Mouse (Mus musculus): ENCODE data around the gene Gm5678. TPM values are rescaled to one million over a fixed set of nuclear protein-coding genes. Genes with fewer than 3 reads are reported as not detected.

Gm5678 gene
- polyA plus RNA-seq (2015; fragmentation: Nextera tagmentation; extraction: Ambion mirVana) = not detected in 2 replicates

GRCm38 (mm10) chr16:93627761-93628400, at the start of gene Gm5678:
Gene Gm5678 (plus strand): TSS chr16:93628097.
- Histone ChIP-seq H3K27ac (ENCODE audit: low read length) (no peak within 1 kb of the TSS), H3K4me2 (ENCODE audit: low read length) (no peak within 1 kb of the TSS), H3K4me3 (ENCODE audit: low read depth, low read length) (no peak within 1 kb of the TSS), H3K9ac (ENCODE audit: low read depth, low read length) (no peak within 1 kb of the TSS), H3K27me3 (ENCODE audit: control insufficient read depth, insufficient read depth, low read depth, low read length) (no peaks in the 10 kb centered on the region), H3K4me1 (ENCODE audit: control insufficient read depth, insufficient read depth, low read length) (no peaks in the 10 kb centered on the region), H3K36me3 (ENCODE audit: control insufficient read depth, insufficient read depth, low read length) (no peaks in the 10 kb centered on the region), H3K9me3 (replicated peaks; ENCODE audit: control insufficient read depth, low read length, poor library complexity, severe bottlenecking) (no peaks in the 10 kb centered on the region)
- WGBS = 86% methylated on average over 23 of the region's 23 CpGs
- ATAC-seq = no peak

GRCm38 (mm10) chr16:93578346-93579005, 49.4 kb upstream of the Gm5678 start:
- no peak for ATAC-seq
- no peak overlapping the region for H3K4me3 ChIP-seq (ENCODE audit: low read depth, low read length)
- no peak overlapping the region for H3K27ac ChIP-seq (ENCODE audit: low read length)
- 90% methylated on average over 8 of the region's 8 CpGs for WGBS
- H3K36me3 ChIP-seq (ENCODE audit: control insufficient read depth, insufficient read depth, low read length) = no peaks in the 10 kb centered on the region
- no peak overlapping the region for H3K4me2 ChIP-seq (ENCODE audit: low read length)
- 0 out of 2 replicates have a peak, but pooled peaks cover 3% of the 10 kb centered on the region for H3K4me1 ChIP-seq (ENCODE audit: control insufficient read depth, insufficient read depth, low read length)
- no peaks in the 10 kb centered on the region for H3K27me3 ChIP-seq (ENCODE audit: control insufficient read depth, insufficient read depth, low read depth, low read length)
- H3K9ac ChIP-seq (ENCODE audit: low read depth, low read length) = no peak overlapping the region
- no peaks in the 10 kb centered on the region for H3K9me3 ChIP-seq (replicated peaks; ENCODE audit: control insufficient read depth, low read length, poor library complexity, severe bottlenecking)

- no peaks in the 10 kb centered on the region for H3K27me3 ChIP-seq (ENCODE audit: control insufficient read depth, insufficient read depth, low read depth, low read length)
- H3K4me1 ChIP-seq (ENCODE audit: control insufficient read depth, insufficient read depth, low read length) = 0 out of 2 replicates have a peak, but pooled peaks cover 3% of the 10 kb centered on the region
- no peaks in the 10 kb centered on the region for H3K9me3 ChIP-seq (replicated peaks; ENCODE audit: control insufficient read depth, low read length, poor library complexity, severe bottlenecking)
- H3K4me3 ChIP-seq (ENCODE audit: low read depth, low read length) = no peak overlapping the region
- 68% methylated on average over 6 of the region's 6 CpGs for WGBS
- no peak overlapping the region for H3K9ac ChIP-seq (ENCODE audit: low read depth, low read length)
- no peak for ATAC-seq
- H3K36me3 ChIP-seq (ENCODE audit: control insufficient read depth, insufficient read depth, low read length) = peaks cover 14% of the 10 kb centered on the region; the same call in 1 of the 2 replicates
- H3K4me2 ChIP-seq (ENCODE audit: low read length) = no peak overlapping the region
- H3K27ac ChIP-seq (ENCODE audit: low read length) = no peak overlapping the region
Measured at GRCm38 (mm10) chr16:93581125-93581524, 46.8 kb upstream of the Gm5678 start.

GRCm38 (mm10) chr16:93584976-93585702, 42.8 kb upstream of the Gm5678 start:
- no peaks in the 10 kb centered on the region for H3K4me1 ChIP-seq (ENCODE audit: control insufficient read depth, insufficient read depth, low read length)
- no peak overlapping the region for H3K9ac ChIP-seq (ENCODE audit: low read depth, low read length)
- no peak overlapping the region for H3K4me3 ChIP-seq (ENCODE audit: low read depth, low read length)
- H3K27me3 ChIP-seq (ENCODE audit: control insufficient read depth, insufficient read depth, low read depth, low read length) = no peaks in the 10 kb centered on the region
- no peaks in the 10 kb centered on the region for H3K9me3 ChIP-seq (replicated peaks; ENCODE audit: control insufficient read depth, low read length, poor library complexity, severe bottlenecking)
- ATAC-seq = no peak
- no peak overlapping the region for H3K4me2 ChIP-seq (ENCODE audit: low read length)
- 94% methylated on average over 24 of the region's 24 CpGs for WGBS
- H3K36me3 ChIP-seq (ENCODE audit: control insufficient read depth, insufficient read depth, low read length) = peaks cover 18% of the 10 kb centered on the region; the same call in 1 of the 2 replicates
- no peak overlapping the region for H3K27ac ChIP-seq (ENCODE audit: low read length)

GRCm38 (mm10) chr16:93585703-93586205, 42.1 kb upstream of the Gm5678 start:
- Histone ChIP-seq H3K4me2 (ENCODE audit: low read length) (no peak overlapping the region), H3K36me3 (ENCODE audit: control insufficient read depth, insufficient read depth, low read length) (peaks cover 19% of the 10 kb centered on the region; the same call in 1 of the 2 replicates), H3K9me3 (replicated peaks; ENCODE audit: control insufficient read depth, low read length, poor library complexity, severe bottlenecking) (no peaks in the 10 kb centered on the region), H3K4me3 (ENCODE audit: low read depth, low read length) (no peak overlapping the region), H3K27ac (ENCODE audit: low read length) (no peak overlapping the region), H3K9ac (ENCODE audit: low read depth, low read length) (no peak overlapping the region), H3K4me1 (ENCODE audit: control insufficient read depth, insufficient read depth, low read length) (no peaks in the 10 kb centered on the region), H3K27me3 (ENCODE audit: control insufficient read depth, insufficient read depth, low read depth, low read length) (no peaks in the 10 kb centered on the region)
- WGBS = 86% methylated on average over 9 of the region's 9 CpGs
- no peak for ATAC-seq

DNA sequence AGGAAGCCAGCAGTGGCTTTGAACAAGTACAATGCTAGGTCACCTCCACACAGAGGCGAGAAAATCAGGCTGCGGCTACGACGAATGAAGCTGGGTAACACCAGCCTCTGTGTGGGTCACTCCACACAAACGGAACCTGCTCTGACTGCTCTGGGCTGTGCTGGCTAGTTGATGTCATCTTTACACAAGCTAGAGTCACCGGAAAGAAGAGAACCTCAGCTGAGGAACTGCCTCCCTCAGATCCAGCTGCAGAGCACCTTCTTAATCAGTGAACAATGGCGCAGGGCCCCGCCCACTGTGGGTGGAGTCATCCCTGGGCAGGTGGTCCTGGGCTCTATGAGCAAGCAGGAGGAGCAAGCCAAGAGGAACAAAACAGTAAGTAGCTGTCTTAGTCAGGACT, 41.5 kb upstream of the Gm5678 start:
- 56% methylated on average over 8 of the region's 8 CpGs for WGBS
- Histone ChIP-seq H3K9me3 (replicated peaks; ENCODE audit: control insufficient read depth, low read length, poor library complexity, severe bottlenecking) (no peaks in the 10 kb centered on the region), H3K27ac (ENCODE audit: low read length) (no peak overlapping the region), H3K4me2 (ENCODE audit: low read length) (no peak overlapping the region), H3K4me1 (ENCODE audit: control insufficient read depth, insufficient read depth, low read length) (no peaks in the 10 kb centered on the region), H3K36me3 (ENCODE audit: control insufficient read depth, insufficient read depth, low read length) (peaks cover 23% of the 10 kb centered on the region; the same call in 1 of the 2 replicates), H3K4me3 (ENCODE audit: low read depth, low read length) (no peak overlapping the region), H3K27me3 (ENCODE audit: control insufficient read depth, insufficient read depth, low read depth, low read length) (no peaks in the 10 kb centered on the region), H3K9ac (ENCODE audit: low read depth, low read length) (no peak overlapping the region)
- ATAC-seq = no peak

DNA sequence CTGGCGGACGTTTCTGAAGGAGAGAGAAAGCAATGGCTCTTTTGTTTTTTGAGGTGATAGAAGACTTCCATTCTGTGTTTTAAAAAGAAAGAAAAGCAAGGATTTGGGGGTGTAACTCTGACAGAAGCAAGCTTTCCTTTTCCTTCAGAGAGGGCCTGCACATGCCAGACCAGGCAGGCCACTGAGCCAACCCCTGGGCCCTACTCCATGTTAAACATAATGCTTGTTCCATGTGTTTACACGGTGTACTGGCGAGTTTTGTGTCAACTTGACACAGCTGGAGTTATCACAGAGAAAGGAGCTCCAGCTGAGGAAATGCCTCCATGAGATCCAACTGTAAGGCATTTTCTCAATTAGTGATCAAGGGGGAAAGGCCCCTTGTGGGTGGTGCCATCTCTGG, 39.6 kb upstream of the Gm5678 start:
- Histone ChIP-seq H3K4me2 (ENCODE audit: low read length) (no peak overlapping the region), H3K9ac (ENCODE audit: low read depth, low read length) (no peak overlapping the region), H3K4me3 (ENCODE audit: low read depth, low read length) (no peak overlapping the region), H3K27ac (ENCODE audit: low read length) (no peak overlapping the region), H3K36me3 (ENCODE audit: control insufficient read depth, insufficient read depth, low read length) (peaks cover 28% of the 10 kb centered on the region), H3K4me1 (ENCODE audit: control insufficient read depth, insufficient read depth, low read length) (no peaks in the 10 kb centered on the region), H3K9me3 (replicated peaks; ENCODE audit: control insufficient read depth, low read length, poor library complexity, severe bottlenecking) (no peaks in the 10 kb centered on the region), H3K27me3 (ENCODE audit: control insufficient read depth, insufficient read depth, low read depth, low read length) (no peaks in the 10 kb centered on the region)
- ATAC-seq = no peak
- 56% methylated on average over 4 of the region's 4 CpGs for WGBS

- Histone ChIP-seq H3K27ac (ENCODE audit: low read length) (no peak overlapping the region), H3K36me3 (ENCODE audit: control insufficient read depth, insufficient read depth, low read length) (peaks cover 25% of the 10 kb centered on the region), H3K4me2 (ENCODE audit: low read length) (no peak overlapping the region), H3K4me1 (ENCODE audit: control insufficient read depth, insufficient read depth, low read length) (no peaks in the 10 kb centered on the region), H3K4me3 (ENCODE audit: low read depth, low read length) (no peak overlapping the region), H3K27me3 (ENCODE audit: control insufficient read depth, insufficient read depth, low read depth, low read length) (no peaks in the 10 kb centered on the region), H3K9me3 (replicated peaks; ENCODE audit: control insufficient read depth, low read length, poor library complexity, severe bottlenecking) (no peaks in the 10 kb centered on the region), H3K9ac (ENCODE audit: low read depth, low read length) (no peak overlapping the region)
- 97% methylated on average over 15 of the region's 15 CpGs for WGBS
- no peak for ATAC-seq
Measured at GRCm38 (mm10) chr16:93590915-93591314, 37.0 kb upstream of the Gm5678 start.

Measured in midbrain, embryonic 16.5 days (tissue).